Mouse (Mus musculus): ENCODE measurements around the gene Prelid3b. TPM values are rescaled to one million over a fixed set of nuclear protein-coding genes. Genes with fewer than 3 reads are reported as not detected.

The Prelid3b gene
- 119 and 166 TPM in 2 replicates for polyA plus RNA-seq (2015; fragmentation: Nextera tagmentation; extraction: Ambion mirVana)

DNA sequence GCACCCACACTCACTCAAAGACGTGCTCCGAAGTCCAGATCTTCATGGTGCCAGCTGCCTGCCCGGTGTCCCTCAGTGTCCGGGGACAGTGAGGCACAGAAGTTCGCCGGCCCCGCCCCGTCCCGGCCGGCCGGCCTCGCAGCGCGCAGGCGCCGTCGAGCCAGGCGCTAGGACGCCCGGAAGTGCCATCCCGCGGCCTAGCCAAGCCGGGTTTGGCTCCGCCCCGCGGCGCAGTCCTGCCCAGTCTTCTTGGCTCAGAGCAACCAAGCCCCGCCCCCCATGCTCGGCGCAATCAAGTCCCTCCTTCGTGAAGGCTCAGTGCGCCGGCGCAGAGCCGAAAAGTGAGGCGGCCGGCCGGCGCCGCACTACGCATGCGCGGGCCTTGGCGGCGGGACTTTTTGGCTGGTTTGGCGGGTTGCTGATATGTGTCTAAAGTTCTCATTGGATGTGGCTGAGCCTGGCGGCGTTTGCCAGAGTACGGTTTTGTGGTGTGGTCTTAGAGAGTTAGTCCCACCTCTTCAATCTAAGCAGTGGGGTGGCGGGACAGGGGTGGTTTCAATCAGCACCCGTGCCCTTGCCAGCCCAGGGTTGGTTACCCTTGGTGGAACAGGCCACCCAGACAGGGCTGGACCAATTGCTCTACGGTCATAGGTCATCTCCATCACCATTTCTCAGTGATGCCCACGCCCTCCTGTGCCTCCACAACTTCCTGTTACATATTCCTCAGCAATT lies at the start of gene Prelid3b:
Prelid3b (minus strand) TSS at position 264 of the 732 bp plus-strand sequence.

GRCm38 (mm10) chr2:174463789-174464523 lies 8.9 kb downstream of the Prelid3b start, which contains the start of gene Atp5e:
Gene Atp5e, minus strand, starts transcription at chr2:174464105.

GRCm38 (mm10) chr2:174450353-174450752 lies 22.5 kb downstream of the Prelid3b start, which contains the start of gene Tubb1:
Gene Tubb1, plus strand, starts transcription at chr2:174450695.

GRCm38 (mm10) chr2:174438737-174439449 lies 34.0 kb downstream of the Prelid3b start, which contains the start of gene Ctsz:
Gene Ctsz, minus strand, starts transcription at chr2:174439039.

GRCm38 (mm10) chr2:174415731-174416310 lies 57.1 kb downstream of the Prelid3b start, which contains the start of gene Nelfcd:
Gene Nelfcd, plus strand, starts transcription at chr2:174415804.

Other genes with a start within 250 kb of the Prelid3b start
- 2,357 and 2,614 TPM in 2 replicates for gene Gnas, start 188.8 kb downstream of the Prelid3b start, polyA plus RNA-seq (2015; fragmentation: Nextera tagmentation; extraction: Ambion mirVana)
- 55.7 and 88.2 TPM in 2 replicates for gene Gm20721, start 126.4 kb downstream of the Prelid3b start, polyA plus RNA-seq (2015; fragmentation: Nextera tagmentation; extraction: Ambion mirVana)
- 58.2 and 69.2 TPM in 2 replicates for gene Nelfcd, start 57.3 kb downstream of the Prelid3b start, polyA plus RNA-seq (2015; fragmentation: Nextera tagmentation; extraction: Ambion mirVana)
- gene Ctsz, start 34.0 kb downstream of the Prelid3b start, polyA plus RNA-seq (2015; fragmentation: Nextera tagmentation; extraction: Ambion mirVana) = 147 and 180 TPM in 2 replicates
- 1.0 and 1.8 TPM in 2 replicates for gene Tubb1, start 22.4 kb downstream of the Prelid3b start, polyA plus RNA-seq (2015; fragmentation: Nextera tagmentation; extraction: Ambion mirVana)
- gene Atp5e, start 9.0 kb downstream of the Prelid3b start, polyA plus RNA-seq (2015; fragmentation: Nextera tagmentation; extraction: Ambion mirVana) = 936 and 1,474 TPM in 2 replicates
- gene Zfp831, start 170.5 kb upstream of the Prelid3b start, polyA plus RNA-seq (2015; fragmentation: Nextera tagmentation; extraction: Ambion mirVana) = 0.03 and 0.05 TPM in 2 replicates

All from adrenal gland, postnatal 0 days (tissue).